In genomic region chr8:113489436-113490107, GRCm38 (mm10) we compare ENCODE assay signal across 15 mouse cellular contexts.
"Had no signal": no experiment of that assay in that cellular context is flagged by ENCODE, and none has a peak within 500 bp of the region (broad histone marks: within the 10 kb centered on the region; RNA-seq: fewer than 3 reads in every experiment).

No protein-coding gene starts in this region.

- DNase-seq: kidney, adult 2 months; kidney, postnatal 25 days; liver, embryonic 13.5 days; lung, embryonic 14.5 days; retina, postnatal 1 day; right cerebral cortex, postnatal 25 days; spleen, adult 18-20 months; thymus, postnatal 25 days had no signal

- H3K27me3 ChIP-seq: liver, embryonic 13.5 days; midbrain, embryonic 13.5 days; neural tube, embryonic 13.5 days; stomach, embryonic 15.5 days had no signal

- H3K9ac ChIP-seq: liver, embryonic 13.5 days; lung, embryonic 14.5 days; midbrain, embryonic 13.5 days; neural tube, embryonic 13.5 days; stomach, embryonic 15.5 days had no signal

- H3K27ac ChIP-seq: kidney, postnatal 0 days; liver, embryonic 13.5 days; macrophage; midbrain, embryonic 13.5 days; neural tube, embryonic 13.5 days; stomach, embryonic 15.5 days had no signal

- H3K36me3 ChIP-seq: liver, embryonic 13.5 days; midbrain, embryonic 13.5 days; neural tube, embryonic 13.5 days; stomach, embryonic 15.5 days had no signal

- H3K4me1 ChIP-seq: liver, embryonic 13.5 days; midbrain, embryonic 13.5 days; neural tube, embryonic 13.5 days; stomach, embryonic 15.5 days had no signal

- H3K9me3 ChIP-seq: liver, embryonic 13.5 days; midbrain, embryonic 13.5 days; neural tube, embryonic 13.5 days; stomach, embryonic 15.5 days had no signal

- H3K4me2 ChIP-seq: liver, embryonic 13.5 days; lung, embryonic 14.5 days; midbrain, embryonic 13.5 days; neural tube, embryonic 13.5 days; stomach, embryonic 15.5 days had no signal

- ATAC-seq: lung, postnatal 0 days; midbrain, embryonic 13.5 days had no signal

- H3K4me3 ChIP-seq: liver, embryonic 13.5 days; midbrain, embryonic 13.5 days; myocyte; neural tube, embryonic 13.5 days; stomach, embryonic 15.5 days had no signal
